Mouse (Mus musculus) adrenal gland, adult 2 months (tissue): ENCODE results near the gene Foxn3. TPM values are rescaled to one million over a fixed set of nuclear protein-coding genes. Genes with fewer than 3 reads are reported as not detected.

Source experiments
- DNase-seq: peaks from one replicate; pipeline ENCODE4 v3.0.0; 2021
- polyA plus RNA-seq: library from polyadenylated mRNA; depleted of rRNA; stranded (reverse); fragments of >200 nt; gene quantifications from 2 replicates; pipeline ENCODE4 v1.2.3, GENCODE M21; 2012
- total RNA-seq, 2 experiments: library from RNA; stranded (reverse); gene quantifications; 2 replicates each; pipeline ENCODE4 v1.2.3; 2021

The Foxn3 gene
- total and polyA plus RNA-seq, 3 experiments: 27.6 to 62.1 (median 60.7) TPM

GRCm38 (mm10) chr12:99389244-99389643, 174.1 kb downstream of the Foxn3 start:
- no peak for DNase-seq

- DNase-seq: no peak
These were observed 177.2 kb downstream of the Foxn3 start for GRCm38 (mm10) chr12:99385897-99386834.

DNA sequence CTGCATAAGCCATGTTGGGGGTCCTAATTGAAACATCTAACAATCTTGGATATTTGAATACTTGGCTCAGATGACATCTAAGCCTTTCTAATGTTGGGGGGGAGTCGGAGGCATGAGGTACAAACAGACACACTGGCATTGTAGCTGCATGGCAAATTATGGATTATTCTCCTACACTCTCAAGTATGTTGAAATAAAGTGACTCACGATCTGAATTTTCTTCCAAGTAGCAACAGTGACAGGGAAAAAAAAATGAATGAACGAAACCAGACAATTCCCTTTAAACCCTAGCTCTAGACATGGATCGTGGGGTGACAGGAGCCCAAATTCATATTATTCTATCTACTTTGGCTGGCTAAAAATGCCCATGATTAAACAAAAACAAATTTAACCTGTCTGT, 178.3 kb downstream of the Foxn3 start:
- no peak for DNase-seq

- DNase-seq: no peak
These were observed 182.1 kb downstream of the Foxn3 start for GRCm38 (mm10) chr12:99381317-99381716.

DNA sequence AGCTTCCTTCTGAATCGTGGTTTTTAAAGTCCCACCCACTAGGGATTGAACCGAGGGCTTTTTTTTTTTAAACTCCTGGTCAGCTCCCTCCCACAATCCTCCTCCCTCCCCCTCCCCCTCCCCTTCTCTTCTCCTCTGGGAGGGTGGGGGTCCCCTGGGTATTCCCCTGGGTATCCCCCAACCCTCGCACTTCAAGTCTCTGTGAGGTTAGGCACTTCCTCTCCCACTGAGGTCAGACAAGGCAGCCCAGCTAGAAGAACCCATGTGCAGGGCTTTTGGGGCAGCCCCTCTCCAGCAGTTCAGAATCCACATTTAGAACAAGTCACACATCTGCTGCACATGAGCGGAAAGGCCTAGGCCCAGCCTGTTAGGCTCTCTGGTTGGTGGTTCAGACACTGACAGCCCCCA, 182.5 kb downstream of the Foxn3 start:
- DNase-seq: no peak

GRCm38 (mm10) chr12:99380124-99380523, 183.3 kb downstream of the Foxn3 start:
- DNase-seq: no peak

- no peak for DNase-seq
These were observed 185.1 kb downstream of the Foxn3 start for GRCm38 (mm10) chr12:99378284-99378683.

GRCm38 (mm10) chr12:99377705-99378104, 185.7 kb downstream of the Foxn3 start:
- no peak for DNase-seq

DNA sequence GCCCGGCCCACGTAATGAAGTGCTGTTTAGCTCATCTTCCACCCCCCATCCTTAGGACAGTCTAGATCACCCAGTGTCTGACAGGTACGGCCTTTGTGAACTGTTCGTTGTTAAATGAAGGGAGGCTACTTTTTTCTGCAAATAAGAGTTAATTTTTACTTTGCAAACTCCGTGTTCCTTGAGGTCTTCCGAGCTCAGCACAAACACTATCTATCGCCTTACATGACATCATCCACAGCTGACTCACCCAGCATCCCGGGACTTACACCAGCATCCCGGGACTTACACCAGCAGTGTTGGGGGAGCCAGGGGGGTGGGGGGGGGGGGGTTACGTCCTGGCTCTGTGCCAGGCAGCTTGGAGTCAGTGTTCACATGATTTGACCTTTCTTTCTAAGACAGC, 186.3 kb downstream of the Foxn3 start:
- DNase-seq: no peak

DNA sequence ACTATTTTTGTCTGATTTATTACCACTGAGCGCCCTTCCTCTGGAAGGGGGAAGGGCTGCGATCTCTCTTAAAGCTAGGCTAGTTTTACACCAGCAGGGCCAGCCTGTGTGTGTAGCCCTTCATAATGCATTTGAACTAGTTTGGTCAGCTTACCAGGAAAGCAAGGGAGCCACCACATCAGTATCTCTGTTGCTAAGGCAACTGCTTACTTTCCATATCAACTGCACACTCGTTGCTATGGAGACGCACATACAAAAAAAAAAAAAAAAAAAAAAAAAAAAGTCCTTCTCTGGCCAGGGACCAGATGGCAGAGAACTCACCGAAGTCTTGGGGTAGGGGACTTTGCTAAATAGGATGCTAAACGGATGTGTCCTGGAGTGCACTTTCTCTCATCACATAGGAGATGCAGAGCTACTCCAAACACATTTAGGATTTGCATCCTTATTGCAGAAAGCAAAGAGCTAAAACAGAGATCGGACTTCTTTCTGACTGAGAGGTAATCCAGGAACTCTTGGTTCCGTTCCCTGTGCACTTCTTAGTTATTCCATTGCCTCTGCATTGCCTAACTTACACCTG, 187.4 kb downstream of the Foxn3 start:
- no peak for DNase-seq

GRCm38 (mm10) chr12:99375426-99375825, 188.0 kb downstream of the Foxn3 start:
- no peak for DNase-seq

DNA sequence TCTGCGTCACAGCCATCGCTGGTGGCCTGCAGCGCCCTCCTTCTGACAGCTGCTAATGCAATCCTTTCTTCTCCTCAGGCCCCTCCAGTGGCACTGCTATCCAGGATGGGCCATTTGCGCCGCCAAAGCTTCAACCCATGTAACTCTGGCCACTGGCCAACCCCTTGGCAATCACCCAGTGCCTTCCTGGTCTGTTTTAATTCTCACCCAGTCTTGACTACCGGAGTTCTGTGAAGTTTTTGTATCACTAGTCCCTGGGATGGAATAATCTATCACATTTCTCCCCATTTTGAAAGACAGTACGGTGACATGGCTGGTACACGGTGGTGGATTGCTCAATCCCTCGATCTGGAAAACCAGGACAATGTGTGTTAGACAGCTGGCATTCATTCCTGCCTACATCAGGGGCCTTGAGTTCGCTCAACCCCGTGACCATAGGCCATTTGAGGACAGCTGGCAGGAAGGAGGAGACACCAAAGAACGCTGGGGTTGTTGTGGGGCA, 189.2 kb downstream of the Foxn3 start:
- DNase-seq: peak; percentile 83

GRCm38 (mm10) chr12:99373584-99373983, 189.8 kb downstream of the Foxn3 start:
- no peak for DNase-seq

DNA sequence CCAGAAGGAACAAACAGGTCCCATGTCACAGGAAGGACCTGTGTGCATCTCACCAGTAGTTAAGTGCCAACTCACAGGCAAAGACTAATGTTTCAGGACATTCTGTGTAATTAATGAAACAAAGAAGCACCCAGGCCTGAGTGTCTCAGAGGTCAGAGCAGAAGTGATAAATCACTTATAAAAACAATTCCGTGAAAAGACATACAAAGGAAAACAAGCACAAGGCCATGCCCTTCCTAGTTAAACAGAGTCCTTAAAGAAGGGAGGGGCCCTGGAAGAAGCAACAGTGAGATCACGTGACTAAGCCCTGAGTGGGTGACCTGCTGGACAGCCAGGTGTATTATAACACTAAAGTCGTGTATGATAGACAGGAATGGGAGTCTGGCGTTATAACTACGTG, 191.9 kb downstream of the Foxn3 start:
- DNase-seq: no peak

- DNase-seq: no peak
These were observed 195.1 kb downstream of the Foxn3 start for GRCm38 (mm10) chr12:99368251-99368650.

DNA sequence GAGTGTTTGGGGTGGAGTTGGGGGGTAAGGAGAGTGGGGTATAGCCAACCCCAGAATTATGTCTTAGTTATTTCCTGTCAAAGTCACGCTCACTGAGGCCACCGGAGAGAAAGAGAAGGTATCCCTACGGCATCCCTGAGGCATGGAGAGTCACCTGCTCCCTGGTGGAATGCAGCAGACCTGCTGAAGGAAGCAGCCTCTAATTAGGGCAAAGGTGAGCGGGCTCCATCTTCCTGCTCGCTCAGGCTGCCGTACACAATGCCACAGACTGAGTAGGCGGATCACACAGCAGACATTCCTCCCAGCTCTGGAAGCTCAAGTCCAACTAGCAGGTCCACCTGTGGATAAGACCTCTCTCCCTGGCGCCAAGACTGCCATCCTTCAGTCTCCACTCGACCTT, 197.4 kb downstream of the Foxn3 start:
- no peak for DNase-seq

GRCm38 (mm10) chr12:99364201-99364600, 199.2 kb downstream of the Foxn3 start:
- DNase-seq: no peak

DNA sequence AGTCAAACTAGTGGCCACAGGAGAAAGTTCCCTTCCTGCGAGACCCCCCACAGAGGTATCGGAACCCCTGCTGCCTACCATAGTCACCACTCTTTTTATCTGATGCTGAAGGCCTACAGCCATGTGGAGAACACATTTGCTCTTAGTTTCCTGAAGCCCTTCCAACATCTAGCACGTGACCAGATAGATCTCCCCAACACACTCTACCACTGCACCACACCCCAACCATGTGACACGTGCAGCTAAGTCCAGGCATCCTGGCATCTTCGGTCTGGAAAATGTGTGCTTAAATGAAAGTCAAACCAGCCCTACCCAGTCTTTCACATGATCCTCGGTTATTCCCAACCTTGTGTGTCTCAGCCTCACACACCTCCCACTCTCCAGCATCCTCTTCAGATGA, 200.4 kb downstream of the Foxn3 start:
- DNase-seq: no peak

- no peak for DNase-seq
These were observed 201.6 kb downstream of the Foxn3 start for GRCm38 (mm10) chr12:99361752-99362132.

GRCm38 (mm10) chr12:99360958-99361751, 202.2 kb downstream of the Foxn3 start:
- no peak for DNase-seq

- DNase-seq: no peak
These were observed 204.7 kb downstream of the Foxn3 start for GRCm38 (mm10) chr12:99358698-99359097.

DNA sequence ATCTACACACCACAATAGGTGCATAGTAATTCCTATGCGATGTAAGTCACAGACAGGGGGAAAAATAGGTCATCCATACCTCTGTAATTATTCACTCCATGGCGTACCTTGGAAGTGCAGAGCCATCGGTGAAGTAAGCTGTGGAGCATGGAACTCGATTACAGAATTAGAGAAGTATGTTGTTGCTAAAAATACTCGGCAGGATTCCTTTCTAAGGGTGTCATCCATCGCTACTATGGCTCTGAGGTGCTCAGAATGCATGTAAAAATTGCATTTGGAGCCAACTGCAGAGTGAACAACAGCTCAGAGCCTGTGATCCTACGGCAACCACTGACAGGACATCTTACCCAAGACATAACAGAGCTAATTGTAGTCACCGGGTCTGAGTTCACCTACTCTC, 206.7 kb downstream of the Foxn3 start:
- no peak for DNase-seq

- DNase-seq: no peak
These were observed 209.7 kb downstream of the Foxn3 start for GRCm38 (mm10) chr12:99353692-99354091.
